Mouse (Mus musculus) liver, embryonic 13.5 days (tissue): ENCODE results near the gene Zdhhc1. TPM values are rescaled to one million over a fixed set of nuclear protein-coding genes. Genes with fewer than 3 reads are reported as not detected.

ENCODE experiments used
- ATAC-seq: fragments of 200-750 bp; cut with Nextera tagmentation; 2 replicates; pipeline ENCODE4 v1.8.0; 2017; ENCODE audit warnings: low read depth, mild to moderate bottlenecking, moderate number of reproducible peaks, moderate library complexity
- DNase-seq: peaks from one replicate; pipeline ENCODE4 v3.0.0; 2022
- H3K27ac ChIP-seq: fragments of 300-500 bp; sonication (generic); 2 replicates; pipeline ENCODE4 v1.5.1; 2015; ENCODE audit warnings: moderate library complexity, mild to moderate bottlenecking, inconsistent platforms
- H3K27me3 ChIP-seq: fragments of 300-500 bp; sonication (generic); 2 replicates; pipeline ENCODE4 v1.6.1; 2015; ENCODE audit warnings: mild to moderate bottlenecking, inconsistent platforms
- H3K36me3 ChIP-seq: fragments of 300-500 bp; sonication (generic); 2 replicates; pipeline ENCODE4 v1.6.1; 2015; ENCODE audit warnings: mild to moderate bottlenecking, inconsistent platforms
- H3K4me1 ChIP-seq: fragments of 300-500 bp; sonication (generic); replicated peaks from 2 replicates; pipeline ENCODE4 v1.6.1; 2015; ENCODE audit warnings: inconsistent platforms
- H3K4me2 ChIP-seq: fragments of 300-500 bp; sonication (generic); 2 replicates; pipeline ENCODE4 v1.6.1; 2015; ENCODE audit warnings: inconsistent platforms, mild to moderate bottlenecking, moderate library complexity
- H3K4me3 ChIP-seq: fragments of 300-500 bp; sonication (generic); replicated peaks from 2 replicates; pipeline ENCODE4 v1.5.1; 2015; ENCODE audit warnings: mild to moderate bottlenecking, inconsistent platforms
- H3K9ac ChIP-seq: fragments of 300-500 bp; sonication (generic); 2 replicates; pipeline ENCODE4 v1.6.1; 2015; ENCODE audit warnings: mild to moderate bottlenecking, inconsistent platforms
- H3K9me3 ChIP-seq: fragments of 300-500 bp; sonication (generic); replicated peaks from 2 replicates; pipeline ENCODE4 v1.6.1; 2016; ENCODE audit warnings: inconsistent platforms
- WGBS: fragments of 180-500 bp; shearing (Covaris S2); methylation state at CpG from one replicate; pipeline ENCODE4 v1.1.7; 2015; ENCODE audit not compliant: insufficient replicate concordance; 5-methylcytosine and 5-hydroxymethylcytosine counted together
- polyA plus RNA-seq: library from polyadenylated mRNA; unstranded; fragments of >200 nt; fragmentation: Nextera tagmentation; extraction: Ambion mirVana; gene quantifications from 2 replicates; pipeline ENCODE4 v1.2.1, GENCODE M21; 2015

Zdhhc1 gene
- polyA plus RNA-seq, 1 experiment from 2014 or later = 2.1 TPM

DNA sequence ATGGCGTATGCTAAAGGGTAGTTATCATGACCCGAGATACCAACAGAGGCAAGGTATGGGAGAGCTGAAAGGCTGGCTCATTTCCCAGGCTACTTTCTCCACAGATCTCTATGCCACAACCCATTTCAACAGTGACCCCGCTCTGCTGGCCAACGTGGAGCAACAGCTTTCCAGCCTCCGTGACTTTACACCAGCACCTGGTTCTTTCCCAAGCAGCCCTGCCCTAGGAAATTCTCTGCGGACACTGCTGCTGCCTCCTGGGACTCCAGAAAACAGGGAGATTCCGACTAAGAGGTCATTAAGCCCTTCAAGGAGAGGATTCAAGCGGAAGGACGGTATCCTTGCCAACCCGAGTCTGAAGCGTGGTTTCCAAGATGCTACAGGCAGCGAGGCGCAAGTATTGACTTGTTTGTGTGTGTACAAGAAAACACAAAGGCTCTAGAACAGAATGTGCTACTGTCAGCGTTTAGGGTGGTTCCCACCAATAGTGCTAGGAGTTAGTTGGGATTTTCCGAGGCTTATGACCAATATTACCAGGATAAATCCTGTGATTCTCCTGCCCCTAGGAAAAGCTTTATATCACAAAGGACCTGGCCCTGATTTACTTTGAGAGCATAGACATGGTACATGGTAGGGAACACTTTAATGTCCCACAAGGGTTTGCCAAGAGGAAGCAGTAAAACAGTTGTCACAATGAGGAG lies 44.6 kb downstream of the Zdhhc1 start:
- Histone ChIP-seq H3K4me1 (peaks cover 57% of the 10 kb centered on the region), H3K27ac (no peak overlapping the region), H3K4me2 (no peak overlapping the region), H3K9ac (0 out of 2 replicates have a peak overlapping the region, but pooled peaks have one; percentile 17), H3K27me3 (peaks cover 5% of the 10 kb centered on the region), H3K36me3 (no peaks in the 10 kb centered on the region), H3K4me3 (no peak overlapping the region), H3K9me3 (no peaks in the 10 kb centered on the region)
- no peak for ATAC-seq
- no peak for DNase-seq
- WGBS = 63% methylated on average over 15 of the region's 15 CpGs

DNA sequence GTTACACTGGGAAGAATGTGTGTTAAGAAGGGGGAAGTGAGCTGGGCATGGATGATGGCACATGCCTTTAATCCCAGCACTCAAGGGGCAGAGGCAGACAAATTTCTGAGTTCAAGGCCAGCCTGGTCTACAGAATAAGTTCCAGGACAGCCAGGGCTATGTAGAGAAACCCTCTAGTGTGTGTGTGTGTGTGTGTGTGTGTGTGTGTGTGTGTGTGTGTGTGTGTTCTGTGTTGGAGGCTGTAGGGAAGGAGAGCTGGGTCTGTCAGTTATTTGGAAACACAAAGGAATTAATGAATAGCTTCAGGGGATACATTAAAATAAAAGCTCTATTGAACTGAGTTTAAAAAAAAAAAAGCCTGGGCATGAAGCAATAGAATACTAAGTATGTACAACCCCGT lies 45.7 kb downstream of the Zdhhc1 start:
- no peaks in the 10 kb centered on the region for H3K9me3 ChIP-seq
- no peak overlapping the region for H3K9ac ChIP-seq
- DNase-seq (no peak), ATAC-seq (no peak)
- no peak overlapping the region for H3K4me2 ChIP-seq
- H3K27ac ChIP-seq = no peak overlapping the region
- WGBS = 73% methylated on average over 1 of the region's 1 CpGs
- no peaks in the 10 kb centered on the region for H3K36me3 ChIP-seq
- no peak overlapping the region for H3K4me3 ChIP-seq
- peaks cover 5% of the 10 kb centered on the region for H3K27me3 ChIP-seq
- peaks cover 63% of the 10 kb centered on the region for H3K4me1 ChIP-seq

DNA sequence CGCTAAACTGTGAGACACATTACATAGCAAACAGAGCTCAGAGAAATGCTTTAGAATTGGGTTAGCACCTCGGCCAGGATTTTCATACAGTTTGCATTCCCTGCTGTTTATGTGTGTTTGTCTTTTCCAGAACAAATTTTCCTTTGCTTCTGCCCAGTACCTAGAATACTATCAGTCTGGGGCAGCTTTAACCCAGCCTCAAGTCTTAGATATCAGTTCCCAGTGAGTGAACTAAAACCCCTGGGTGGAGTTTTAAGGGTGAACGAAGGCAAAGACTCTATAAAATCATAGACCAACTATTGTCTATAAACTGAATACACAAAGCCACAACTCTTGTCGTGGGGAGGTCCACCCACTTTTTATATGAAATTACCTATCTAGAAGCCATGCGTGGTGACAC lies 48.1 kb downstream of the Zdhhc1 start:
- no peaks in the 10 kb centered on the region for H3K9me3 ChIP-seq
- H3K4me3 ChIP-seq = peak overlapping the region; percentile 27
- peak overlapping the region; percentile 93 for H3K27ac ChIP-seq
- no peaks in the 10 kb centered on the region for H3K36me3 ChIP-seq
- 40% methylated on average over 5 of the region's 5 CpGs for WGBS
- ATAC-seq (peak; percentile 95), DNase-seq (peak; percentile 55)
- H3K4me2 ChIP-seq = peak overlapping the region; percentile 67
- H3K27me3 ChIP-seq = peaks cover 8% of the 10 kb centered on the region
- peak overlapping the region; percentile 69 for H3K9ac ChIP-seq
- H3K4me1 ChIP-seq = peaks cover 64% of the 10 kb centered on the region

DNA sequence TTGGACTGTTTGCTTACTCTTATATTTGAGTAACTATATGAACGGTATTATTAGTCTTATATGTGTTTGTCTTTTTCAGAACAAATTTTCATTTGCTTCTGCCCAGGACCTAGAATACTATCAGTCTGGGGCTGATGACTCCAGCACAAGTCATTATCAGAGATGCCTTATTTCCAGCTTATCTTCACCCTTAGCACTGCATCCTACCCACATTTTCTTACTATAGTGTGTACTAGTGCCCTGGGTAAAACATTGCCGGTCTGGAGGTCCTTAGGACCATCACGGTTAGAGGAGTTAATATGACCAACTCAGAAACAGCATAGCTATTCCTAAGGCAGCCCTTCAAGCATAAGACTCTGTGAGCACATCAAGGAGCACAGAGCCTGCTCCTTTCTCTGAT lies 48.5 kb downstream of the Zdhhc1 start:
- Histone ChIP-seq H3K4me3 (peak overlapping the region; percentile 27), H3K4me2 (peak overlapping the region; percentile 67), H3K9me3 (no peaks in the 10 kb centered on the region), H3K4me1 (peaks cover 66% of the 10 kb centered on the region), H3K27me3 (peaks cover 8% of the 10 kb centered on the region), H3K27ac (peak overlapping the region; percentile 93), H3K9ac (peak overlapping the region; percentile 69), H3K36me3 (no peaks in the 10 kb centered on the region)
- DNase-seq (peak; percentile 42), ATAC-seq (peak; percentile 98)
- 31% methylated on average over 3 of the region's 3 CpGs for WGBS

DNA sequence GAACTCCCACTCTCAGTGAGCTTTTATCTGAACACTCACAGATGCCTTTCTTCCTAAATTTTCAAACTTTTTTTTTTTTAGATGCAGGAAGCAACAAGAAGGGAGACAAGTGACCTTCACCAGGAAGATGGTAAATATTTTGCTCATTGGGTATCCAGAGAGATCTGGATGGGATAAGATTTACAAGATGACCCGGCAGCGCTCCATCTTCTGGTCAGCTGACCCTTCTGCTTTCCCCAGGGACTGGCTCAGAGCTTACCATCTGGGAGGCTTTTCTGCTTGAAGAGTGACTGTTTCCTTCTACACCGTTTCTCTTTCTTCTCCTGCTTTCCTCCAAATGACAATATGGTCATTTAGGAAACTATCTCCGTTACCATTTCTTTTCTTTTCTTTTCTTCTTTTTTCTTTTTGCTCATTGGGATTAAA lies 50.6 kb downstream of the Zdhhc1 start:
- ATAC-seq (no peak), DNase-seq (no peak)
- Histone ChIP-seq H3K9ac (no peak overlapping the region), H3K36me3 (no peaks in the 10 kb centered on the region), H3K27me3 (peaks cover 2% of the 10 kb centered on the region; the same call in 1 of the 2 replicates), H3K4me2 (no peak overlapping the region; the same call in 1 of the 2 replicates), H3K9me3 (no peaks in the 10 kb centered on the region), H3K27ac (peak overlapping the region; percentile 48), H3K4me1 (peaks cover 54% of the 10 kb centered on the region), H3K4me3 (no peak overlapping the region)
- WGBS = 54% methylated on average over 4 of the region's 4 CpGs

DNA sequence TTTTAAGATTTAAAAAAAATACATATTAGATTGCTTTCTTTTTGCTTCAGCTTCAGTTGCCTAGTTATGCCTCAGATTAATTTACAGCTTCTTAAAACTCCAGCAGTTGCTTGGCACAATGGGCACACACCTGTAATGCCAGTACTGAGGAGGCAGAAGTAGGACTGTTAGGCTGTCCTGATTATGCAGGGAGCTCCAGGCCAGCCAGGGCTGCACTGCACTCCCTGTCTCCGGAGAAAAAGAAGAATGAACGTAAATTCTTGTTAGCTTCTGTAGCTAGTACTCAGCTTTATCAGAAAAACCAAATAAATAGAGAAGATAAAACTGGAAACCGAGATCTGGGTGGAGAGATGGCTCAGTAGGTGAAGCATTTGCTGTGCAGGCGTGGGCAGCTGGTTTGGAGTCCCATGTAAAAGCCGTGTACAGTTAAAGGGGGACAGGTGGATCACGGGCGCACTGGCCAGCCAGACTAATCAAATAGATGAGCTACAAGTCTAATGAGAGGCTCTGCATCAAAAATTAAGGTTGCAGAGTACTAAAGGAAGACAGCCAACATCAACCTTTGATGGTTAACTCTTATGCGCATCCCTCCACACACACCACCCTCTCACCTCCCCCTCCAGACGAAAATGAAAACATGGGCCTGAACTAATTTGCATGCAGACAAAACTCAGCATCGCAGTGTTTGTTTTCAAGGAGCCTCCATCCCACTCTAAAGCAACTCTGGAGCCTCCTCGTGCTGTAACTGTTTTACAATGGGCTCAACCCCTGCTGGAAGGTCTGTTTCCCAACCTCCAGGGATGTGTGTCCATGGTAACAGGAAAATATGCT lies 51.2 kb downstream of the Zdhhc1 start:
- Histone ChIP-seq H3K27me3 (peaks cover 2% of the 10 kb centered on the region; the same call in 1 of the 2 replicates), H3K4me2 (peak overlapping the region; percentile 16; the same call in 1 of the 2 replicates), H3K4me3 (no peak overlapping the region), H3K9me3 (no peaks in the 10 kb centered on the region), H3K36me3 (no peaks in the 10 kb centered on the region), H3K9ac (no peak overlapping the region), H3K27ac (peak overlapping the region; percentile 48), H3K4me1 (peaks cover 54% of the 10 kb centered on the region)
- DNase-seq = no peak
- 43% methylated on average over 11 of the region's 11 CpGs for WGBS
- ATAC-seq = no peak

DNA sequence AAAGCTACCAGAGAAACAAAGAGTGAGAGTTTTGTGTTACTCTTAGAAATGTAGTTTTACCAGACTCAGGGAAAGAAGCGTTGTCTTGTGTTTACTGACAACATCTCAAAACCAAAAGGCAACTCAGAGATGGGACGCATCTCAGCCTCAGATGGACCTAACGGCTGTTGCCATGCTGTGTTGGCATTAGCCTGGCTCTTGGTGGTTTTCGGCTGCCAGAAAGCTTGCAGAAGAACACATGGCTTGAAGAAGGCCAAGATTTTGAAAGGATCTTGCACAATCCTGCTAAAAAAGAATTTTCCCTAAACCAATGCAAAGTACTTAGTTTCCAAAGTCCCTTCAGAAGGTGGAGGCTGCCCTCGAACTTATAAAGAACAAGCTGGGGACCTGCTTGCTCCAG lies 54.0 kb downstream of the Zdhhc1 start:
- Histone ChIP-seq H3K9ac (no peak overlapping the region), H3K4me1 (peaks cover 33% of the 10 kb centered on the region), H3K9me3 (no peaks in the 10 kb centered on the region), H3K36me3 (no peaks in the 10 kb centered on the region), H3K27ac (no peak overlapping the region), H3K27me3 (peaks cover 15% of the 10 kb centered on the region), H3K4me3 (no peak overlapping the region), H3K4me2 (no peak overlapping the region)
- 81% methylated on average over 5 of the region's 5 CpGs for WGBS
- DNase-seq (no peak), ATAC-seq (no peak)

DNA sequence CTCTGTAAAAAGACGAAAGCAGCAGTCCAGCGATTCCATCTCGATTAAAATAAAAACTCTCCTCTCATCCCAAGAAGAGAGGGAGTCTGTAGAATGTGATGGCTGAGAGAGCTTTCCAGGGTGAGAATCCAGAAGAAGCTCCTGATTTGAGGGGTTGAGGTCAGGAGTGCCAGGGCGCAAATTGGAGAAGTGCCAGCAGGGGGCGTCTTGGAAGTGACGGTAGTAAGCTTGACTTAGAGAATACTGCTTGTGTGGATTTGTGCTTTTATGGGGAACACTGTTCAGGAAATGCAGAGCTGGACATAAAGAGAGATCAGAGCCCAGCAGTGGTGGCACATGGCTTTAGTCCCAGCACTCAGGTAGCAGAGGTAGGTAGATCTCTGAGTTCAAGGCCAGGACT lies 55.3 kb downstream of the Zdhhc1 start:
- peak; percentile 51 for DNase-seq
- H3K9me3 ChIP-seq = no peaks in the 10 kb centered on the region
- H3K9ac ChIP-seq = no peak overlapping the region
- H3K4me3 ChIP-seq = no peak overlapping the region
- H3K27ac ChIP-seq = no peak overlapping the region
- no peak for ATAC-seq
- H3K4me2 ChIP-seq = no peak overlapping the region
- peaks cover 25% of the 10 kb centered on the region for H3K4me1 ChIP-seq
- WGBS = 5% methylated on average over 6 of the region's 6 CpGs
- peaks cover 23% of the 10 kb centered on the region for H3K27me3 ChIP-seq
- H3K36me3 ChIP-seq = no peaks in the 10 kb centered on the region

DNA sequence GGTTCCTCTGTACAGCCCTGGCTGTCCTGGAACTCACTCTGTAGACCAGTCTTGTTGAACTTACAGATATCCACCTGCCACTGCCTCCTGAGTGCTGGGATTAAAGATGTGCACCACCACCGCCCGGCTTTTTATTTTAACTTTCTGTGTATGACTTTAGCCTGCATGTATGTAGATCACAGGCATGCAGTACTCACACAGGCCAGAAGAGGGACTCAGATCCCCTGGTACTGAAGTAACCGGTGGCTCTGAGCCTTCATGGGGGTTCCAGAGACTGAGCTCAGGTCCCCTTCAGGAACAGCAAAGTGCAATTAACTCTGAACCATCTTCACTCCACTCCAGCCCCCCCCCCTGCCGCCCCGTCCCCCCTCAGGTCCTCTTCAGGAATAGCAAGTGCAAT lies 57.8 kb downstream of the Zdhhc1 start:
- Histone ChIP-seq H3K9ac (no peak overlapping the region), H3K36me3 (no peaks in the 10 kb centered on the region), H3K9me3 (no peaks in the 10 kb centered on the region), H3K4me1 (peaks cover 6% of the 10 kb centered on the region), H3K4me2 (no peak overlapping the region), H3K27me3 (peaks cover 38% of the 10 kb centered on the region), H3K27ac (no peak overlapping the region), H3K4me3 (no peak overlapping the region)
- 34% methylated on average over 5 of the region's 5 CpGs for WGBS
- ATAC-seq (no peak; the same call in 1 of the 2 replicates), DNase-seq (peak; percentile 44)

DNA sequence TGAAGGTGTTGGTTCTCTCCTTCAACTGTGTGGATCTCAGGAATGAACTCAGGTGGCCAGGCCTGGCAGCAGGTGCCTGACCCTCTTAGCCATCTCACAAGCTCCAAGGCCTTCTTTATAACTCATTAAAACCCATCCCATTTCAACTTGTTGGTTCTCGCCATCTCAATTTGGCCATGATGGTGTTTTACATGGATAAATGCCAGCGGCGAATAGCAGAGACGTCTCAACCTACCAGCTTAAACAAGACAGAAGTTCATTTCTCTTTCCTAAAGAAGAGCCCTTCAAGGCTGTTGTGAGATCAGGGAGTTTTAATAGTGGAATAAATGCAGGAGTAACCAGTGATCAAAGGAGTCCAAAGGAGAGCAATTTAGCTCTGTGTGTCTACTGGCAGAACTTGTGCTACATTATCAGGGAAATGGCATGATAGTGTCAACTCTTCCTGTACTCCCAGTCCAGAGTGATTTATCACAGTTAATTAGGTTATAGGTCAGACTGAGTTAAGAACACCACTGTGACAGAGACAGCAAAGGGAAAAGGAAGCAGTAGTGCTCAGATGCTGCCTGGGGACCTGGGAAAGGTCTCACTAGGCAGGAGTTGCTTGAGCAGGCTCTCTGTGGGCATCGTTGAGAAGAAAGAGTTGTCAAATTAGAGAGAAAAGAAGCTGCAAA lies 59.5 kb downstream of the Zdhhc1 start:
- Histone ChIP-seq H3K27ac (no peak overlapping the region), H3K9me3 (no peaks in the 10 kb centered on the region), H3K4me2 (no peak overlapping the region), H3K36me3 (no peaks in the 10 kb centered on the region), H3K4me3 (no peak overlapping the region), H3K27me3 (peaks cover 41% of the 10 kb centered on the region), H3K9ac (no peak overlapping the region), H3K4me1 (no peaks in the 10 kb centered on the region)
- no peak for DNase-seq
- no peak for ATAC-seq
- 76% methylated on average over 5 of the region's 5 CpGs for WGBS

DNA sequence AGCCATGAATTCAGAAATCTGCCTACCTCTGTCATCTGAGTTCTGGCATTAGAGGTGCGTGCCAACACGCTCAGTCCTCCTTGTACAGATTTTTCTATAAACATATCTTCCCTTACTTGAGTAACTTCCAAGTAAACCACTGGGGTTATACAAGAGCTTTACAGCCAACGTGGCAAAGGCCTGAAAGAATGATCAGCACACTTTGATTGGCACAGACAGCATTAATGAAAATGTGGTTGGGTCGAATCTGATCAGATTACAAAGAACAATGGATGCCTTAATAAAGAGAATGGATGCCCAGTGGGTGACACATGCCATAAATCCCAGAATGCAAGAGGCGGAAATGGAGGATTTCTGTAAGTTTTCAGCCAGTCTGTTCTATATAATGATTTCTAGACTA lies 60.5 kb downstream of the Zdhhc1 start:
- no peak overlapping the region for H3K9ac ChIP-seq
- no peaks in the 10 kb centered on the region for H3K4me1 ChIP-seq
- 51% methylated on average over 5 of the region's 5 CpGs for WGBS
- no peak overlapping the region for H3K27ac ChIP-seq
- H3K4me3 ChIP-seq = no peak overlapping the region
- H3K9me3 ChIP-seq = no peaks in the 10 kb centered on the region
- no peak overlapping the region for H3K4me2 ChIP-seq
- no peaks in the 10 kb centered on the region for H3K36me3 ChIP-seq
- peaks cover 43% of the 10 kb centered on the region for H3K27me3 ChIP-seq
- DNase-seq (no peak), ATAC-seq (no peak)
